Mouse (Mus musculus) left cerebral cortex, postnatal 36 days (tissue): ENCODE results near the gene Gm14459. TPM values are rescaled to one million over a fixed set of nuclear protein-coding genes. Genes with fewer than 3 reads are reported as not detected.
"Not testable (repeated sequence)": the region's sequence is repeated elsewhere in the genome, so short reads cannot be mapped to it uniquely, and the experiment has no call there.

Experiments used
- DNase-seq, 2 experiments: peaks; one replicate each; pipeline ENCODE4 v3.0.0; 2021 to 2022; ENCODE audit warnings: low spot score in 2 of 2, mixed read lengths in 1 of 2
- intact Hi-C: fragments of 180-260 bp; cut with DNase I; formaldehyde crosslinking; loops from one replicate; pipeline ENCODE4 v1.15.1; 2025
- total RNA-seq, 2 experiments: library from RNA; stranded (reverse); gene quantifications; 2 replicates each; pipeline ENCODE4 v1.2.3; 2021

The Gm14459 gene
- not detected for total RNA-seq

GRCm38 (mm10) chrX:8524854-8525253, at the start of gene Gm14459:
Gene Gm14459 (minus strand): TSS chrX:8524954.
- no peak for DNase-seq
- intact Hi-C loops, result no loop called here

- not testable (repeated sequence) for DNase-seq
- intact Hi-C loops, result loop anchor here (10.0 kb wide), 1 partner anchor 137 kb away; no protein-coding TSS in a partner anchor
These were observed 23.4 kb upstream of the Gm14459 start, which contains the start of gene Ssxb6 for GRCm38 (mm10) chrX:8548155-8548554. Gene Ssxb6 (minus strand): TSS chrX:8548255.

Other genes starting within 250 kb of the Gm14459 start
- gene Ssxb10, start 197.5 kb downstream of the Gm14459 start, total RNA-seq, result not detected
- gene Ssxb9, start 158.0 kb downstream of the Gm14459 start, total RNA-seq, result not detected
- gene Ssxb1, start 111.6 kb downstream of the Gm14459 start, total RNA-seq, result not detected
- gene Ssxb2, start 63.2 kb downstream of the Gm14459 start, total RNA-seq, result not detected
- not detected for gene Ssxb6, start 23.3 kb upstream of the Gm14459 start, total RNA-seq
- gene Ssxb3, start 66.9 kb upstream of the Gm14459 start, total RNA-seq, result not detected
- not detected for gene Ssxb8, start 165.9 kb upstream of the Gm14459 start, total RNA-seq
- gene Ssx9, start 223.5 kb upstream of the Gm14459 start, total RNA-seq, result not detected